Mouse (Mus musculus): ENCODE results near the gene Olfr32.
"Not testable (repeated sequence)": the region's sequence is repeated elsewhere in the genome, so short reads cannot be mapped to it uniquely, and the experiment has no call there.

The Olfr32 gene

GRCm38 (mm10) chr2:90142196-90142595 lies at the start of gene Olfr32:
Gene Olfr32, minus strand, starts transcription at chr2:90142296.
- no peak for DNase-seq

GRCm38 (mm10) chr2:90187082-90187481 lies 45.0 kb upstream of the Olfr32 start:
- not testable (repeated sequence) for DNase-seq

- DNase-seq = not testable (repeated sequence)
Observed at GRCm38 (mm10) chr2:90186082-90186481, 44.0 kb upstream of the Olfr32 start.

GRCm38 (mm10) chr2:90153916-90154315 lies 11.8 kb upstream of the Olfr32 start:
- no peak for DNase-seq

- no peak for DNase-seq
Observed at GRCm38 (mm10) chr2:90152991-90153390, 10.9 kb upstream of the Olfr32 start, which contains the start of gene Olfr1270. Gene Olfr1270, minus strand, starts transcription at chr2:90153091.

- no peak for DNase-seq
Observed at GRCm38 (mm10) chr2:90121312-90121711, 20.8 kb downstream of the Olfr32 start, which contains the start of gene Olfr1269. Gene Olfr1269, minus strand, starts transcription at chr2:90121412.
